Mouse (Mus musculus) G1E (cell line): Measurements from ENCODE around the gene Taok1.

Experiments
- CTCF ChIP-seq: IDR thresholded peaks from 2 replicates; pipeline ENCODE4 v1.5.1; 2012; ENCODE audit warnings: low read depth, low read length, inconsistent platforms, mixed read lengths
- GATA1 ChIP-seq: IDR thresholded peaks from 2 replicates; pipeline ENCODE4 v1.6.1; 2012; ENCODE audit warnings: borderline replicate concordance, low read length, inconsistent platforms, mixed read lengths
- GATA2 ChIP-seq: IDR thresholded peaks from 2 replicates; pipeline ENCODE4 v1.6.1; 2012; ENCODE audit warnings: low read depth, low read length, inconsistent platforms, borderline replicate concordance
- POLR2AphosphoS5 ChIP-seq: IDR thresholded peaks from 2 replicates; pipeline ENCODE4 v1.6.1; 2012; ENCODE audit warnings: low read depth, low read length, inconsistent platforms; ENCODE audit not compliant: insufficient replicate concordance
- TAL1 ChIP-seq: conservative IDR thresholded peaks from 2 replicates; pipeline ENCODE4 v1.6.1; 2012; ENCODE audit warnings: low read depth, low read length, inconsistent platforms, mixed read lengths

DNA sequence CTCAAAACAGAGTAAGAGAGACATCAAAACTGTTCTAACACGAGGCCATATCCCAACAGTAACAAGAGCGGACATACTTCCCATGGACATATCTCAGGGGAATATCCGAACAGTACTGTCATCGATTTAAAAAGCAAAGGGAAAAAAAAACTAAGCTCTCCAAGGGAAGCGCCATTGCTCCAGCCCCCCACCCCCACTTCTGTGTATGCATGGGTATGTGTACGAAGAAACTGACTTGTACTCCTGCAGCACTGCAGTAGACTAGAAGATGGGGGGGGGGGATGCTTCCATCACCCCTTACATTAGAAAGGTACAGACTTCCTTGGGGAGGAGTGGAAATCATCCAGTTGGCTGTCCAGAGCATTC lies 1.2 kb downstream of the Taok1 start:
- no peak for TF ChIP-seq CTCF
- TF ChIP-seq TAL1 = no peak
- TF ChIP-seq GATA1 = no peak
- TF ChIP-seq POLR2AphosphoS5 = no peak
- no peak for TF ChIP-seq GATA2
